Mouse (Mus musculus) embryonic facial prominence, embryonic 12.5 days (tissue): ENCODE data around the gene Naf1. TPM values are rescaled to one million over a fixed set of nuclear protein-coding genes. Genes with fewer than 3 reads are reported as not detected.

Source experiments
- ATAC-seq: fragments of 200-750 bp; cut with Nextera tagmentation; 2 replicates; pipeline ENCODE4 v1.8.0; 2017; ENCODE audit not compliant: insufficient number of reproducible peaks, insufficient read depth, low FRiP score, low TSS enrichment
- H3K27ac ChIP-seq: fragments of 300-500 bp; sonication (generic); 2 replicates; pipeline ENCODE4 v1.5.1; 2016; ENCODE audit warnings: mild to moderate bottlenecking
- H3K27me3 ChIP-seq: fragments of 300-500 bp; sonication (generic); 2 replicates; pipeline ENCODE4 v1.6.1; 2016; ENCODE audit warnings: mild to moderate bottlenecking, moderate library complexity
- H3K36me3 ChIP-seq: fragments of 300-500 bp; sonication (generic); 2 replicates; pipeline ENCODE4 v1.6.1; 2016; ENCODE audit warnings: mild to moderate bottlenecking
- H3K4me1 ChIP-seq: fragments of 300-500 bp; sonication (generic); 2 replicates; pipeline ENCODE4 v1.6.1; 2016
- H3K4me2 ChIP-seq: fragments of 300-500 bp; sonication (generic); replicated peaks from 2 replicates; pipeline ENCODE4 v1.6.1; 2016; ENCODE audit warnings: mild to moderate bottlenecking, moderate library complexity
- H3K4me3 ChIP-seq: fragments of 300-500 bp; sonication (generic); 2 replicates; pipeline ENCODE4 v1.5.1; 2016; ENCODE audit warnings: mild to moderate bottlenecking
- H3K9ac ChIP-seq: fragments of 300-500 bp; sonication (generic); 2 replicates; pipeline ENCODE4 v1.6.1; 2016; ENCODE audit warnings: mild to moderate bottlenecking, moderate library complexity
- H3K9me3 ChIP-seq: fragments of 300-500 bp; sonication (generic); 2 replicates; pipeline ENCODE4 v1.6.1; 2016; ENCODE audit warnings: mild to moderate bottlenecking, moderate library complexity
- WGBS: fragments of 180-500 bp; shearing (Covaris S2); methylation state at CpG from one replicate; pipeline ENCODE4 v1.1.7; 2016; 5-methylcytosine and 5-hydroxymethylcytosine counted together
- polyA plus RNA-seq: library from polyadenylated mRNA; unstranded; fragments of >200 nt; fragmentation: Nextera tagmentation; extraction: Ambion mirVana; gene quantifications from 2 replicates; pipeline ENCODE4 v1.2.1, GENCODE M21; 2016

The Naf1 gene
- polyA plus RNA-seq, 1 experiment from 2014 or later: 4.0 TPM

GRCm38 (mm10) chr8:66906116-66906515 is 46.1 kb downstream of the Naf1 start:
- Histone ChIP-seq H3K36me3 (no peaks in the 10 kb centered on the region), H3K9me3 (no peaks in the 10 kb centered on the region), H3K9ac (no peak overlapping the region), H3K27ac (no peak overlapping the region), H3K4me2 (no peak overlapping the region), H3K27me3 (no peaks in the 10 kb centered on the region), H3K4me1 (no peaks in the 10 kb centered on the region), H3K4me3 (no peak overlapping the region)
- no peak for ATAC-seq
- WGBS: 78% methylated on average over 8 of the region's 8 CpGs

GRCm38 (mm10) chr8:66910684-66911083 is 50.7 kb downstream of the Naf1 start:
- WGBS: 21% methylated on average over 6 of the region's 6 CpGs

GRCm38 (mm10) chr8:66913616-66914536 is 53.9 kb downstream of the Naf1 start:
- H3K36me3 ChIP-seq: no peaks in the 10 kb centered on the region
- WGBS: 57% methylated on average over 14 of the region's 14 CpGs

More at GRCm38 (mm10) chr8:66910684-66911083, 50.7 kb downstream of the Naf1 start:
- H3K4me3 ChIP-seq: no peak overlapping the region
- H3K27me3 ChIP-seq: no peaks in the 10 kb centered on the region
- H3K36me3 ChIP-seq: no peaks in the 10 kb centered on the region
- no peak overlapping the region for H3K4me2 ChIP-seq
- no peak overlapping the region for H3K27ac ChIP-seq
- no peak for ATAC-seq
- H3K4me1 ChIP-seq: no peaks in the 10 kb centered on the region
- H3K9me3 ChIP-seq: no peaks in the 10 kb centered on the region
- no peak overlapping the region for H3K9ac ChIP-seq

GRCm38 (mm10) chr8:66916056-66916455 is 56.0 kb downstream of the Naf1 start:
- no peaks in the 10 kb centered on the region for H3K36me3 ChIP-seq
- H3K4me2 ChIP-seq: no peak overlapping the region
- ATAC-seq: no peak
- H3K4me3 ChIP-seq: no peak overlapping the region
- H3K27me3 ChIP-seq: no peaks in the 10 kb centered on the region
- no peaks in the 10 kb centered on the region for H3K9me3 ChIP-seq
- no peak overlapping the region for H3K27ac ChIP-seq
- H3K9ac ChIP-seq: no peak overlapping the region
- H3K4me1 ChIP-seq: no peaks in the 10 kb centered on the region
- WGBS: 64% methylated on average over 7 of the region's 7 CpGs

More at GRCm38 (mm10) chr8:66913616-66914536, 53.9 kb downstream of the Naf1 start:
- Histone ChIP-seq H3K27ac (no peak overlapping the region), H3K4me2 (no peak overlapping the region), H3K4me1 (no peaks in the 10 kb centered on the region), H3K27me3 (no peaks in the 10 kb centered on the region), H3K9ac (no peak overlapping the region), H3K9me3 (no peaks in the 10 kb centered on the region), H3K4me3 (no peak overlapping the region)
- ATAC-seq: no peak

GRCm38 (mm10) chr8:66917695-66918467 is 57.9 kb downstream of the Naf1 start:
- Histone ChIP-seq H3K9me3 (no peaks in the 10 kb centered on the region), H3K4me1 (no peaks in the 10 kb centered on the region), H3K9ac (no peak overlapping the region), H3K27me3 (no peaks in the 10 kb centered on the region), H3K27ac (no peak overlapping the region), H3K36me3 (no peaks in the 10 kb centered on the region), H3K4me2 (no peak overlapping the region), H3K4me3 (no peak overlapping the region)
- 65% methylated on average over 6 of the region's 6 CpGs for WGBS
- ATAC-seq: 0 out of 2 replicates have a peak, but pooled peaks have one; percentile 41

- Histone ChIP-seq H3K9ac (no peak overlapping the region), H3K4me1 (no peaks in the 10 kb centered on the region), H3K4me2 (no peak overlapping the region), H3K27me3 (no peaks in the 10 kb centered on the region), H3K4me3 (no peak overlapping the region), H3K36me3 (no peaks in the 10 kb centered on the region), H3K27ac (no peak overlapping the region), H3K9me3 (no peaks in the 10 kb centered on the region)
- 52% methylated on average over 4 of the region's 4 CpGs for WGBS
- 0 out of 2 replicates have a peak, but pooled peaks have one; percentile 47 for ATAC-seq
Measured at GRCm38 (mm10) chr8:66918471-66918870, 58.5 kb downstream of the Naf1 start.

- Histone ChIP-seq H3K9me3 (no peaks in the 10 kb centered on the region), H3K4me1 (no peaks in the 10 kb centered on the region), H3K4me2 (no peak overlapping the region), H3K4me3 (no peak overlapping the region), H3K27ac (no peak overlapping the region), H3K27me3 (no peaks in the 10 kb centered on the region), H3K9ac (no peak overlapping the region), H3K36me3 (no peaks in the 10 kb centered on the region)
- ATAC-seq: no peak
- WGBS: 90% methylated on average over 4 of the region's 4 CpGs
Measured at GRCm38 (mm10) chr8:66933746-66934145, 73.7 kb downstream of the Naf1 start.

GRCm38 (mm10) chr8:66936236-66936635 is 76.2 kb downstream of the Naf1 start:
- Histone ChIP-seq H3K4me1 (no peaks in the 10 kb centered on the region), H3K27me3 (no peaks in the 10 kb centered on the region), H3K4me2 (no peak overlapping the region), H3K9me3 (no peaks in the 10 kb centered on the region), H3K27ac (no peak overlapping the region), H3K4me3 (no peak overlapping the region), H3K9ac (no peak overlapping the region), H3K36me3 (no peaks in the 10 kb centered on the region)
- WGBS: 83% methylated on average over 3 of the region's 3 CpGs
- no peak for ATAC-seq

Other genes with a start within 250 kb of the Naf1 start
- 0.18 TPM in 1 of 2 replicates, not detected in the other for gene Npy5r, start 172.1 kb upstream of the Naf1 start, polyA plus RNA-seq
- gene Npy1r, start 163.0 kb upstream of the Naf1 start, polyA plus RNA-seq: 1.7 and 2.4 TPM in 2 replicates